Mouse (Mus musculus) intestine, postnatal 0 days (tissue): ENCODE measurements around the gene Pccb. TPM values are rescaled to one million over a fixed set of nuclear protein-coding genes. Genes with fewer than 3 reads are reported as not detected.

Experiments
- ATAC-seq: fragments of 200-750 bp; cut with Nextera tagmentation; 2 replicates; pipeline ENCODE4 v1.8.0; 2017; ENCODE audit warnings: mild to moderate bottlenecking, moderate TSS enrichment, moderate library complexity
- H3K27ac ChIP-seq: fragments of 300-500 bp; sonication (generic); 2 replicates; pipeline ENCODE4 v1.5.1; 2014; ENCODE audit warnings: mild to moderate bottlenecking, low read depth, low read length, moderate library complexity
- H3K27me3 ChIP-seq: fragments of 300-500 bp; sonication (generic); replicated peaks from 2 replicates; pipeline ENCODE4 v1.6.1; 2014; ENCODE audit warnings: low read length, mixed read lengths; ENCODE audit not compliant: control insufficient read depth, insufficient read depth
- H3K36me3 ChIP-seq: fragments of 300-500 bp; sonication (generic); 2 replicates; pipeline ENCODE4 v1.6.1; 2014; ENCODE audit warnings: mild to moderate bottlenecking, moderate library complexity; ENCODE audit not compliant: control insufficient read depth, insufficient read depth
- H3K4me1 ChIP-seq: fragments of 300-500 bp; sonication (generic); replicated peaks from 2 replicates; pipeline ENCODE4 v1.6.1; 2014; ENCODE audit warnings: antibody characterized with exemption, low read length, mixed read lengths; ENCODE audit not compliant: control insufficient read depth, insufficient read depth
- H3K4me2 ChIP-seq: fragments of 300-500 bp; sonication (generic); replicated peaks from 2 replicates; pipeline ENCODE4 v1.6.1; 2014; ENCODE audit warnings: low read depth, mild to moderate bottlenecking, moderate library complexity
- H3K4me3 ChIP-seq: fragments of 300-500 bp; sonication (generic); 2 replicates; pipeline ENCODE4 v1.5.1; 2014; ENCODE audit warnings: low read depth, low read length
- H3K9ac ChIP-seq: fragments of 300-500 bp; sonication (generic); 2 replicates; pipeline ENCODE4 v1.6.1; 2014; ENCODE audit warnings: mild to moderate bottlenecking, low read depth, low read length
- H3K9me3 ChIP-seq: fragments of 300-500 bp; sonication (generic); 2 replicates; pipeline ENCODE4 v1.6.1; 2016; ENCODE audit warnings: mixed run types; ENCODE audit not compliant: control insufficient read depth
- CTCF ChIP-seq: sonication (generic); IDR thresholded peaks from 2 replicates; pipeline ENCODE4 v1.5.1; 2016; ENCODE audit warnings: low read depth, mild to moderate bottlenecking, control low read depth, antibody characterized with exemption, moderate library complexity
- WGBS: fragments of 180-500 bp; shearing (Covaris S2); extraction: QIAGEN DNeasy Blood & Tissue Kit; methylation state at CpG from one replicate; pipeline ENCODE4 v1.1.7; 2014; 5-methylcytosine and 5-hydroxymethylcytosine counted together
- polyA plus RNA-seq: library from polyadenylated mRNA; unstranded; fragments of >200 nt; fragmentation: Nextera tagmentation; extraction: Ambion mirVana; gene quantifications from 2 replicates; pipeline ENCODE4 v1.2.1, GENCODE M21; 2015

Gene Pccb
- polyA plus RNA-seq, 1 experiment from 2014 or later = 31.2 TPM

DNA sequence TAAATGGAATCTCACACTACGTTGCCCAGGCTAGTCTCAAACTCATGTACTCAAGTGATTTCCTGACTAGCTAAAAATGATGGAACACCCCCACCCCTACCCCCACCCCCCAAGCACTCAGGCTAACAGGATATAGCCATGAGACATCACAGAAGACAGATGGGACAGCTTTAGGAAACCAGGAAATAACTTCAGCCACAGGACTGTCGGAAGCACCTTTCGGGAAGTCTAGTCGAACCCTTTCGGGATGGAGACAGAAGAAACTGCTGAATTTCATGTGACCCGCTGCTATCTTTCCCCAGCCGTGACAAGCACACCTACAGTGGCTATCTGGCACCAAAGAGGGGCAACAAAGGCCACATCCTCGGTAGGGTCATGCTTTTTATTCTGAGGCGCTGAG, 19.4 kb downstream of the Pccb start:
- H3K4me1 ChIP-seq = no peaks in the 10 kb centered on the region
- no peaks in the 10 kb centered on the region for H3K9me3 ChIP-seq
- WGBS = 91% methylated on average over 9 of the region's 9 CpGs
- no peak overlapping the region for H3K4me3 ChIP-seq
- no peak overlapping the region for H3K27ac ChIP-seq
- ATAC-seq = no peak
- no peak for TF ChIP-seq CTCF
- no peaks in the 10 kb centered on the region for H3K27me3 ChIP-seq
- peaks cover 27% of the 10 kb centered on the region; the same call in 1 of the 2 replicates for H3K36me3 ChIP-seq
- no peak overlapping the region for H3K4me2 ChIP-seq
- H3K9ac ChIP-seq = no peak overlapping the region

DNA sequence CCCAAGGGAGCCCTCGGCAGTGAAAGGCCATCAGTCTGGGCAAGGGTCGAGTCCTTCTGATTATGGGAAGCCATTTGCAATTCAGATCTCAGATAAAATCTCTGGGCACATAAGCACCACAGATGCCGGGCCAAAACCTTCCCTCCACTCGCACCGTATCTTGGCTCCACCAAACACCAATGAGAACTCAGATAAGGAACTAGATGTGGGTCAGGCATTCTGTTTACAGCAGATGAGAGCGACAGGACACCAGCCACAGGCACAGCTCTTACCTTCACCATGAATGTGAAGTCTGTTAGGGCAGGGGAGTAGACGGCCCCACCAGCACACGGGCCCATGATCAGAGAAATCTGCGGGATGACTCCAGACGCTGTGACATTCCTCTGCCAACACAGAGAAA, 22.3 kb downstream of the Pccb start:
- ATAC-seq = no peak
- H3K9ac ChIP-seq = no peak overlapping the region
- no peaks in the 10 kb centered on the region for H3K4me1 ChIP-seq
- TF ChIP-seq CTCF = no peak
- H3K27me3 ChIP-seq = no peaks in the 10 kb centered on the region
- H3K9me3 ChIP-seq = no peaks in the 10 kb centered on the region
- H3K36me3 ChIP-seq = peaks cover 24% of the 10 kb centered on the region; the same call in 1 of the 2 replicates
- H3K4me2 ChIP-seq = no peak overlapping the region
- WGBS = 64% methylated on average over 10 of the region's 10 CpGs
- H3K4me3 ChIP-seq = no peak overlapping the region
- no peak overlapping the region for H3K27ac ChIP-seq

DNA sequence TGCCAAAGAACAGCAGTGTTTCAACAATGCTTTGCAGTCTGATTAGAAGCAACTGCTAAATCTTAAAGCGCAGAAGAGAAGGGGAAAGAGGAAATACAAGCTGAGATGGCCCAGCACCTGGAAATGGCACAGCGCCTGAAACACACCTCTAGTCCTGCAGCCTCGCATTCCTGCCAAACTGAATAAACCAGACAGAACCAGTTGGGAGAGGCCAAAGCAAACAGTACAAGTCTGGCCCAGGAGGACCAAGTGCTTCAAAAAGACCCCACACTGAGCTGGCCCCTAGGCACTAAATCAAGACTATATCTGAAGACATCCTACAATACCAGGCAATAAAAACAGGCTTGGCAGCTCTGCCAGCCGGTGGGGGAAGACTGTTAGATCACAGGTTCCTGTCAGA, 28.8 kb downstream of the Pccb start:
- no peak overlapping the region for H3K27ac ChIP-seq
- H3K4me3 ChIP-seq = no peak overlapping the region
- peaks cover 10% of the 10 kb centered on the region; the same call in 1 of the 2 replicates for H3K36me3 ChIP-seq
- ATAC-seq = no peak
- no peak for TF ChIP-seq CTCF
- H3K9me3 ChIP-seq = no peaks in the 10 kb centered on the region
- 39% methylated on average over 4 of the region's 4 CpGs for WGBS
- no peak overlapping the region for H3K4me2 ChIP-seq
- H3K4me1 ChIP-seq = no peaks in the 10 kb centered on the region
- H3K9ac ChIP-seq = no peak overlapping the region
- no peaks in the 10 kb centered on the region for H3K27me3 ChIP-seq

DNA sequence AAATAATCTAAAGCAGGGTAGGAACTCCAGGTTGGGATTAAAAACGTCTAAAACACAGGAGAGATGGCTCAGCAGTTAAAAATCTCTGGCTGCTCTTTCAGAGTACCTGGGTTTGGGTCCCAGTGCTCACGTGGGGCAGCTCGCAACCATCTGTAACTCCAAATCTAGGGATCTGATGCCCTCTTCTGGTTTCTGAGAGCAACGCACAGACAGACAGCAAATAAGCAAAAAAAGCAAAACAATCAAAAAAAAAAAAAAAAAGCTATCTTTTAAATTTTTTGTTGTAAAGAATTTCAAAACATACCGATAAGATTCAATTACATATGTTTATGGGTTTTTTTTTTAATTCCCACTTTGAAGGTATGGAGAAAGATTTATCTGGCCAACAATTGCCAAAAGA, 31.4 kb downstream of the Pccb start:
- Histone ChIP-seq H3K4me2 (no peak overlapping the region), H3K9ac (no peak overlapping the region), H3K4me1 (no peaks in the 10 kb centered on the region), H3K4me3 (no peak overlapping the region), H3K27ac (no peak overlapping the region), H3K9me3 (no peaks in the 10 kb centered on the region), H3K27me3 (no peaks in the 10 kb centered on the region), H3K36me3 (peaks cover 20% of the 10 kb centered on the region)
- no peak for ATAC-seq
- WGBS = 92% methylated on average over 5 of the region's 5 CpGs
- TF ChIP-seq CTCF = 0 out of 2 replicates have a peak, but pooled peaks have one; percentile 5

DNA sequence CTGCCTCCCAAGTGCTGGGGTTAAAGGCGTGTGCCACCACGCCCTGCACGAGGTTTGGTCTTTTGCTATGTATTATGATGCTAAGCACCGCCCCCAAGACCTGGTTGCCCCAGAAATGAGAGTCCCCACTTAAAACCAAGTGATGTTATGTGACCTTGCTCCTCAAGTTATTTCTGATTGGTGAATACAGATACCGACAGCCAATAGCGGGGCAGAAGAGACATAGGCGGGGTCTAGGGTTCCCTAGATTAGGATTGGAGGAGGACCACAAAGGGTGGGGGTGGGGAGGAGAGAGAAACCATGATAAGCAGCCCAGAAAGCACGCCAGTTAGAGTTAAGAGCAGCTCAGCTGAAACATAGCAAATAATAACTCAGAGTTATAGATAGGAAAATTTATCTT, 31.9 kb downstream of the Pccb start:
- no peak overlapping the region for H3K4me3 ChIP-seq
- H3K27ac ChIP-seq = no peak overlapping the region
- no peaks in the 10 kb centered on the region for H3K9me3 ChIP-seq
- no peaks in the 10 kb centered on the region for H3K4me1 ChIP-seq
- no peak overlapping the region for H3K9ac ChIP-seq
- H3K27me3 ChIP-seq = no peaks in the 10 kb centered on the region
- ATAC-seq = no peak
- H3K36me3 ChIP-seq = peaks cover 25% of the 10 kb centered on the region
- 95% methylated on average over 8 of the region's 8 CpGs for WGBS
- no peak overlapping the region for H3K4me2 ChIP-seq
- no peak for TF ChIP-seq CTCF

DNA sequence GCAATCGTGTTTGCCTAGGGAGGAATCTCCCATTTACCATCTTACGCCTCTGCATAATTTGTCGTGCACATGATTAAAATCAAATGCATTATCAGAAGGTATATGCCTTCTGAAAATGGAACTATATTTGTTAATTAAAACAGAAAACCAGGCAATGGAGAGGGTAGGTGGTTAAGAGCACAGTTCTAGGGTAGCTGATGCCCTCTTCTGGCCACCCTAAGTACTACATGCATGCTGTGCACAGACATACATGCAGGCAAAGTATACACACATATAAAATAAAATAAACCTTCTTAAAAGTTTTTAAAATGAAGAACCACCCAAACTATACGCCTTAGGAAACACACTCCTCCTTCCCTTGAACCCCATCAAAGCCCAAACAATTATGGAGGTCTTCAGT, 32.6 kb downstream of the Pccb start:
- H3K4me1 ChIP-seq = no peaks in the 10 kb centered on the region
- ATAC-seq = no peak
- H3K4me3 ChIP-seq = no peak overlapping the region
- no peak overlapping the region for H3K27ac ChIP-seq
- H3K27me3 ChIP-seq = no peaks in the 10 kb centered on the region
- 96% methylated on average over 4 of the region's 4 CpGs for WGBS
- H3K36me3 ChIP-seq = peaks cover 26% of the 10 kb centered on the region
- no peak overlapping the region for H3K4me2 ChIP-seq
- peak; percentile 68 for TF ChIP-seq CTCF
- H3K9me3 ChIP-seq = no peaks in the 10 kb centered on the region
- no peak overlapping the region for H3K9ac ChIP-seq

DNA sequence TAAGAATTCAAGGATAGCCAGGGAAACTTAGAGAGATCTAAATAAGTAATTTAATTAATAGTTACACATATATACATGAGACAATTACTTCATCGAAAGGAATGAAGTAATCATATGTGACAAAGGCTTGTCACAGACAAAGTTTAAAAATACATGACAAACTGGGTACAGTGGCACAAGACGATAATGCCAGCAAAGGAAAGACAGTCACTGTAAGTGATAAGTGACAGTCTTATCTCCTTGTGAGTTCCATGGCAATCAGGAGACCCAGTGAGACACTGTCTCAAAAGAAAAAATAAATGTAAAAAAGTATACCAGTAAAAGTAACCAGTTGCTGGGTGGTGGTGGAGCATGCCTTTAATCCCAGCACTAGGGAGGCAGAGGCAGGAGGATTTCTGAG, 37.6 kb downstream of the Pccb start:
- H3K9ac ChIP-seq = no peak overlapping the region
- H3K9me3 ChIP-seq = no peaks in the 10 kb centered on the region
- H3K4me3 ChIP-seq = no peak overlapping the region
- no peak for ATAC-seq
- WGBS = 76% methylated on average over 2 of the region's 2 CpGs
- H3K4me2 ChIP-seq = no peak overlapping the region
- TF ChIP-seq CTCF = no peak
- peaks cover 33% of the 10 kb centered on the region for H3K36me3 ChIP-seq
- H3K4me1 ChIP-seq = no peaks in the 10 kb centered on the region
- H3K27me3 ChIP-seq = no peaks in the 10 kb centered on the region
- no peak overlapping the region for H3K27ac ChIP-seq
